Mouse (Mus musculus): ENCODE data around the gene Psmd11.

DNA sequence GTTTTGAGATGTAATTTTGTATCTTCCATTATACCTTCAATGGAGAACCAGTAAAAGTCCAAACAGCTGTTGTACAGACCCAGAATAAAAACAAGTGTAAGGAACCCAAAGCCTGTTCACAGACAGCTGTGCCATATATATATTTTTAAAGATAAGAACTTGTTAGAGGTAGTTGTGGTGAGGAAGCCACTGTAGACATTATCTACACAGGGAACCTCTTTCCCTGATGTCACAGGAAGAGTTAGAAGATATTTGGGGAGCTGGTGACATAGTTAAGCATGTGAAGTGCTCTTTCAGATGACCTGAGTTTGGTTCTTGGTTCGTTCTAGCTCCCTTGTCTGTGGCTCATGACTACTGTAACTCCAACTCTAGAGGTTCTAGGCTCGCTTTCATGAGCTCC lies 3.7 kb upstream of the Psmd11 start:
- TF ChIP-seq CTCF (IDR thresholded peaks at IDR 0.05; ENCODE audit: low read depth) (no peak), EP300 (IDR thresholded peaks at IDR 0.05; ENCODE audit: low read depth) (no peak)

Measured in liver, embryonic 14.5 days (tissue).